Mouse (Mus musculus) kidney, postnatal 14 days (tissue): ENCODE measurements around the gene Tex2.
"Not testable (repeated sequence)": the region's sequence is repeated elsewhere in the genome, so short reads cannot be mapped to it uniquely, and the experiment has no call there.

Source experiments
- DNase-seq: peaks from one replicate; pipeline ENCODE4 v3.0.0; 2022; ENCODE audit warnings: mixed read lengths

Gene Tex2

GRCm38 (mm10) chr11:106618768-106619167, 5.5 kb upstream of the Tex2 start:
- not testable (repeated sequence) for DNase-seq

GRCm38 (mm10) chr11:106617821-106618580, 4.8 kb upstream of the Tex2 start:
- DNase-seq, result no peak

DNA sequence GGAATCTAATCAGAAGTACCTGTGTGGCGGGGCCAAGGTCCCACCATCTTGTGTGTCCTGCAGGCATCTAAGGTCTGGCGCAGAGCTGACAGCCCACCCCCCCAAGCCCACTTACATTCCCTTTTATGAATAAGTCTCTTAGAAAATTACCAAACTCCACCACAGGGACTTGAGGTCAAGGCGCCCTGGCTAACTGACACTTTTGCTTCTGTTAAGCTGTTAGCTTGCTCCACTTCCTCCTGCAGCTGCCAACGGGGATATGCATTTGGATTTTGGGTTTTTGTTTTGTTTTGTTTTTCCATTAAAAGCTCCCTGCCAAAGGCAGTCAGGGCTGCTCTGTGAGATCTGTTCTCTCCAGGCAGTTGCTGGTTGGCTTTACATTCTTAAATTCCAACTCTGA, 2.3 kb upstream of the Tex2 start:
- DNase-seq, result no peak

DNA sequence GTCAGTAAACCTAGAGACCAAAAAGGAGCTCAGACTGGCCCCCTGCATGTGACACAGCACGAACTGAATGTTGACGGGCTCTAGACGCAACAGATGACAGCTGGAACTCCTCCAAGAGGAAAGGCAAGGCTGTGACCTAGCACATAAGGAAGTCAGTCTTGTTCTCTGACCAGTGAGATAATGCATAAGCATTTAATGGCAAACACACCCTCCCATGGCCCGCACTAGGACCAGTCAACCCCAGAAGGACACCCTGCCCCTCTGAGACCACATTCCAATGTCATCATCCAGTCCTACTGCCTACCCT, 1.1 kb upstream of the Tex2 start:
- peak; percentile 24 for DNase-seq

DNA sequence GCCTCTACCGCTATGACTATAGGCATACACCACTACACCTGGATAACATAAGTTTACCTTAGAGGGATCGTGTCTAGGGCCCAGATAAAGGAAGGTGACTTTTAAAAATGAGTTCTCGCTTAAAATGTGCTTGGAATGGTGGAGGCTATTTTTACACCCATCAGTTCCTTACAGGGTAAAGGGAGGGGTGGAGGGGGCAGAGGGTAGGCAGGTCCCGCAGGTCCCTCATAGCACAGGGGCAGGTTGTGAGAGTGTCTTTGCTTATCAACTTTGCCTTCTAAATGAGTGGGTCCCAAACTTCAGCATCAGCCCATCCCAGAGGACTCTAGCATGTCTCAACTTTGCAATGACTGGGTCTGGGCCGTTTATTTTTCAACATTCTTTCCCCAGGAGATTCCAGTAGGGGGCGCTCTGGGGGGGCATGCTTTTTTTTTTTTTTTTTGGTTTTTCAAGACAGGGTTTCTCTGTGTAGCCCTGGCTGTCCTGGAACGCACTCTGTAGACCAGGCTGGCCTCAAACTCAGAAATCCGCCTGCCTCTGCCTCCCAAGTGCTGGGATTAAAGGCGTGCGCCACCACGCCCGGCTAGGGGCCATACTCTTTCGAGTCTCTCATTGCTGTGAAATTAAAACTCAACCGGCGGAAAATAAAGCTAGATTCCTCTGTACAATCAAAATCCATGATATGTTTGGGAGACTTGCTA, 565 bp upstream of the Tex2 start:
- DNase-seq, result no peak

DNA sequence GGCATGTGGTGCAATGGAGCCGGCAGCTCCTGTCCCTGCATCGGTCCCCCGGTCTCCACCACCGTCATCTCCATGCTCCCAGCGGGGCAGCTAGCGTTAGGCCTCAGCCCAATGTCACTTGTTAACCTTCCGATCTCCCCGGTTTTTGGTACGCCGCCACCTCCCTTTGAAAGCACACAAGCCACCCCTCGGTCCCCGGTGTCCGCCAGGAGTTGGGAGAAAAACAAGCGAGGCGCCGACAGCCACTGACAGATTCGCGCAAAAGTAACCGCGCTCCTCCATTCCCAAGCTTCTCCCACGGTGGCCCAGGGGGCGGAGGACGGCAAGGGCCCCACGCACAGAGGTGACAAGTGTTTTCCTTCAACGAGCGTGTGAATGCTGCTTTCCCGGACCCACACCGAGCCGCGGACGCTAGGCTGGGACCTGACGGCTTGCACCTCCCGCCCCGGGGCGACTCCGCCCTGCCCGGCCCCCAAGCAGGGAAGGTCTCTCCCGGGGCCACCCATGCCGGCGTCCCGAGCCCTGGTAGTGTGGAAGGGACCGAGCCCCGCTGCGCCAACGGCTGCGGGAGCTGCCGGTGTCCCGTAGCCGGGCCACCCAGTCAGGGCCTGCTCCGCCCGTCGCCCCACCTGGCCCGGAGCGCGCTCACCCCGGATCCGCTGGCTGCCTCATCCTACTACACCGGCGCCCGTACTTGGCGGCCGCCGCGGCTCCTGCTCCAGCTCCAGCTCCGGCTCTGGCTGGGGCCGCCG, 838 bp downstream of the Tex2 start:
- DNase-seq, result peak; percentile 38

- DNase-seq, result no peak
These were observed 3.5 kb downstream of the Tex2 start for GRCm38 (mm10) chr11:106609731-106610130.

GRCm38 (mm10) chr11:106607316-106607715, 5.9 kb downstream of the Tex2 start:
- DNase-seq, result no peak

- no peak for DNase-seq
These were observed 7.2 kb downstream of the Tex2 start for GRCm38 (mm10) chr11:106606042-106606441.

DNA sequence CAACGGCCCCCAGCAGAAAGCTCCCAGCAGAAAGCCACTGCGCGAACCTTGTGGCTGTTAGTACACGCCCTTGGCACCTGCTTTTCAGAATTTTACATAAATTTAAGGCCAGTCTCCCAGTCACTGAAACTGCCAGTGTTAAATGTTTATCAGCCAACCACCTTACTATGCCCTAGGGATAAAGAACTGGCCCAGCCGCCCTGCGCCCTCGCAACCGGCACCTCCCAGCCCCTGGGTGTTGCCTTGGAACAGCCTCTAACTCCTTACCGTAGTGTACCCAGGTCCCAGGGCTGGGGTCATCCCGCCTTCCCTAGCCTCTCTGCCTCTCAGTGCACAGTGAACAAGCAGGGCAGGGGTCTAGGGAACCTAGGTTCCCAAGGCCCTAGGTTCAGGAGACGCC, 10.0 kb downstream of the Tex2 start:
- DNase-seq, result no peak

DNA sequence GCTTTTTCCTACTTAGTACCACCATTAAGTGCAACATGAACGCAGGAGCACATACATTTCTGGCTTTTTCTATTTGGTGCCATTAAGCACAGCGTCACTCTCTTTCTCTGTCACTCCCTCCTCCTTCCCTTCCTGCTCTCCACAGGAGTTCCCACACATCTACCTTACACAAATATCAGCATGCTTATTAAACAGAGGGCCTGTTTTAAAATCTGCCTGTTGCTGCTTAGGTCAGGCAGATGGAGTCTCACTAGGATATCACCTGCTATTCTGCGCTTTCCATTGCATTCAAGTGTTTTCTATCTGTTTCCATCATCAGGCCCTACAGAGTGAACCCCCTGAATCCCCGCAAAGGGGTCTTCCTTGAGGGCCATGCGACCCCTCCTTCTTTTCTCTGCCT, 13.1 kb downstream of the Tex2 start:
- DNase-seq, result no peak

- DNase-seq, result no peak
These were observed 13.9 kb downstream of the Tex2 start for GRCm38 (mm10) chr11:106599345-106599744.

DNA sequence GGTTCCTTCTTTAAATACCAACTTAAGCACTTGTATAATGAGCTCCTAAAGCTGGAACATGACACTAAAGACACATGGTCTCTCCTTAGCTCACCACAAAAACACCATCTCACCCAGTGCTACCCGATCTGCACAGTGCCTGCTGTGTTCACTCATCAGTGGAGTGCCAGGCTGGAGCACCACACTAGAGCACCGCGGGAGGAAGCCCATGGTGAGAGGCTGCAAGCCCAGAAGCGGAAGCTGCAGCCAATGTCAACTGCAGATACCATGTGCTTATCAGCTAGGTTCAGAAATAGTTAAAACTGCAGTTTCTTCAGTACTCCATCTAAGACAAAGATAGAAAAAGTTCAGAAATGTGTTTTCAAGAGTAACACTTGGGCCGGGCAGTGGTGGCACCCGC, 14.9 kb downstream of the Tex2 start:
- no peak for DNase-seq

DNA sequence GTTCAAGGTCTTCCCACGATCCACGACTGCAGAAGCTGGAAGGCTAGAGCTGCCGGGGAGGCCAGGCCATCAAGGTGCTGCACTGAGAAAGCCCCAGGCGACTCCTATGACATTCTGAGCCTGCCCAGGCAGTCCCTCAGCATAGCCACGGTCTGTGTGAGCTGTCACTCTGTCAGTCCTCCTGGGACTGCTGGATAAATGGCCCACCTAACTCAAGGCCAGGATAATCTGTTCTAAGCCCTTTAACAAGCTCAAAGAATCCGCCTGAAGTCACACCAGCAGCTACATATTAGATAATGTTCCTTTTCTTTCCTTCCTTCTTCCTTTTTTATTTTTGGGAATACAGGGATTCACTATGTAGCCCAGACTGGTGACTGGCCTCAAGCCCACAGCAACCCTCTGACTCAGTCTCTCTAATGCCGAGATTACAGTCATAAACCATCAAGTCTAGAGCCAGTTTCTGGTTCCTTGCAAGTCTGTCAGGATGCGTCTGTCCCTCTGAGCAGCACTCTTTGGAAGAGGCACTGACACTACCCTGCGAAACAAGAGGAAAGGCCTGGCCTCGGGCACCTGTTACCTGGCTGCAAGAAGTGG, 15.4 kb downstream of the Tex2 start:
- no peak for DNase-seq

DNA sequence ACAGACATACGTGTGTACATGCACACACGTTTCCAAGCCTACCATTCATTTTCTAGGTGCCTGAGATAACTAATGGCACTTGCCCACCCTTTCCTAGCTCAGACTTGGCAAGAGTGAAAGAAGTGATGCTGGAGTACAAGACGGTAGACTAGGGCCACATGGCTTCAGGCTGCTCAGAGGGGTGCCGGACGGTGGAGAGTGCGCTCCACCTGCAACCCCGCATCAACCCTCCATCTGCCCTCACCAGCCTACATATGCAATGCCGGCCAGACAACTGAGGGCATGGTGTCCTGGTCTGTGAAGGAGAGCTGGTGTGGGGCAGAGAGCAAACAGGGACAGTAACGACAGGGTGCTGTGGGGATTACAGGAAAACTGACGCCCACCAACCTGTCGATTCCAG, 22.0 kb downstream of the Tex2 start:
- no peak for DNase-seq

DNA sequence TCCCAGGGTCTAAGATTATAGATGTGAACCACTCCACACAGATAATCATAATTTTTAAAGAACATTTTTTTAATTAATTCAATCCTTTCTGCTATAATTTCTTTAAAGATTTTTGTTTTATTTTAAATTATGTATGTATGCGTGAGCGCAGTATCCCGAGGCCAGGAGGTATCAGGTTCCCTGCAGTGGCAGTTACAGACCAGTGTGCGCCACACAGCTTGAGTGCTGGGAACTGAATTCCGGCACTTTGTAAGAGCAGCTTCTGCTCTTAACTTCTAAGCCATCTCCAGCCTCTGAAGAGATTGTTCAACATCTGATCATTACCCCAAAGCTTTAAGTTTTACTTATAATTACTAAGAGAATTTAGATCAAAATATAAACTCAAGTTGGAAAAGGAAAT, 23.1 kb downstream of the Tex2 start:
- no peak for DNase-seq

DNA sequence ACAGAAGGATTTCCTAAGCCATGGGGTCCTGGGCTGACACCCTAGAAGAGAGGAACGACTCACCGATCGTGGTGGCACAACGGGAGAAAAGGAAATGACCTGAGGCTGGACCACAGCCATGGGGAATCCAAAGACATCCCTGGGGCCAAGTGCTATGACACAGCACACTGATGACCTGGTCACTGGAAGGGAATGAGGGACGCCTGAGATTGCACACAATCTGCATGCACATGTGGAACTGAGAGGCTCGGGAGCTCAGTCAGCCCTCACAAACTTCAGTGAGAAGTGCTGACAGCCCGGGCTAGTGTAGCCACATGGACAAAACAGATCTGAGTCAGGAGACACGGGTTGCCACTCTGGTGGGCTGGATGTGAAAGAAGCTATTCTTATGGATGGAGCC, 24.4 kb downstream of the Tex2 start:
- DNase-seq, result no peak

DNA sequence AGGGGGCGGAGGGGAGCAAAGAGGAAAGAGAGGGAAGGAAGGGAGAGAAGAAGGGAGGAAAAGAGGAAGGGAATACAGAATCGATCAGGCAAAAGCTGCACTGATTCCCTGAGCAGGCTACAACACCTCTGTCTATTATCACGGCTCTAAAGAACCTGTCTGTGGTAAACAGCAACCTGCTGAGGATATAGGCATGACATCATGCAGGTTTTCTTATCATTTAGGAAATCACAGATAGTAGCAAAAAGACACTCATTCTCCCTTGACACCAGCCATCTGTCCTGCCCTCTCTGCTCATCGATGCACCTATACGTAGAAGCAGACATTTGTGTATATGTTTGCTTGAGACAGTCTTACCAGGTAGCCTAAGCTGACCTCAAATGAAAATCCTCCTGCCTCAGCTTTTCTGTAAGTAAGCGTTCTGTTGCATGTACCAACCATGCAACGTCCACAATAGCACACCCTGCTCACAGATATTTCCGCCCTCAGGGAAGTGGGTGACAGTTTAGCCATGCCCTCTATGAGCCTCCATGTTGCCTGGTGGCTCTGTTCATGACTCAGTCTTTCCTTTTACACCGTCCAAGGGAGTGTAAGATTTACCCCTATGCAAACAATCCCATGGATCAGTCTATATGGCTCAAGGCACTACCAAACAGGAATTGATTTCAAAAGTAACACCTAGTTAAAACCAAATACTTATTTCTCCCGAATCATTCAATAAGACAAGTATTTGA, 25.3 kb downstream of the Tex2 start:
- DNase-seq, result no peak

DNA sequence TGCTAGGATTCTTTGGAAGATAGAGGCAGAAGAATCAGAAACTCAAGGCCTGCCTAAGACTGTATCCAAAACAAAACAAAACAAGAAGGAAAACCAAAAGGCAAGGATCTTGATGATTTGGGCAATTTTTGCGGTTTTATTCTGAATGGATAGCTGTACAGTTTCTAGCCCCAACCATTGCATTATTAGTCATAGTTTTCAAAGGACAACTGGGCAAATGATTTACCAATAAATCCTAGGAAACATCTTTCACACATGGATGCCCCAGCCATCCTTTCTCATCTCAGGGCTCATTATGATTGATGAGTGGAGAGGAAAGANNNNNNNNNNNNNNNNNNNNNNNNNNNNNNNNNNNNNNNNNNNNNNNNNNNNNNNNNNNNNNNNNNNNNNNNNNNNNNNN, 29.4 kb downstream of the Tex2 start:
- no peak for DNase-seq

DNA sequence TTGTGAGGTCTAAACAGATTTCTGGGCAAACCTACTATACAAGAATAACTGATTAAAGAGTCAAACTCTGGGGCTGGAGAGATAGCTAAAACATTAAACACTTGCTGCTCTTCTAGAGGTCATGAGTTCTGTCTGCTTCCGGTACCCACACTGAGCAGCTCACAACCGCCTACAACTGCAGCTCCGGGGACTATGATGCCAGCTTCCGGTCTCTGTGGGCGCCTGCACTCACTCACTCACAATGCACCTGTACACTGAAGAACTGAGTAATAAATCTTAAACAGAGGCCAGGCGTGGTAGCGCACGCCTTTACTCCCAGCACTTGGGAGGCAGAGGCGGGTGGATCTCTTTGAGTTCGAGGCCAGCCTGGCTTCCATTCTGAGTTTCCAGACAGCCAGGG, 31.9 kb downstream of the Tex2 start:
- no peak for DNase-seq

DNA sequence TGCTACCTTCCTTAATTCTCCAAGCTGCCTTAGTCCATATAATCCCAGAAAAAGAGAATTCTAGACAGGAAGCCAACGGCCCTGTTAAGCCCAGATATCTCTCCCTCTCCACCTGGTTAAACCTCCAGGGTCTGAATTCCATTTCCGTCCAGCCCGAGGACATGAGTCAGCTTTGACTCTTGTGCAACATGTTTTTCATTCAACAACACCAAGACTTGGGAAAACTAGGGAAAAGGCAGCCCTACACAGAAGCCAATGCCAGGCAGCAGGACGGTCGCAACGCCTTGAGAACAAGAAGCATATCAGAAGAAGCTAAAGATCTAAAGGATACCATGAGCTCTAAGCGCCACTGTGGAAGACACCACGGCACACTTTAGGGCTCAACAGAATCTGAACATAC, 32.8 kb downstream of the Tex2 start:
- no peak for DNase-seq

DNA sequence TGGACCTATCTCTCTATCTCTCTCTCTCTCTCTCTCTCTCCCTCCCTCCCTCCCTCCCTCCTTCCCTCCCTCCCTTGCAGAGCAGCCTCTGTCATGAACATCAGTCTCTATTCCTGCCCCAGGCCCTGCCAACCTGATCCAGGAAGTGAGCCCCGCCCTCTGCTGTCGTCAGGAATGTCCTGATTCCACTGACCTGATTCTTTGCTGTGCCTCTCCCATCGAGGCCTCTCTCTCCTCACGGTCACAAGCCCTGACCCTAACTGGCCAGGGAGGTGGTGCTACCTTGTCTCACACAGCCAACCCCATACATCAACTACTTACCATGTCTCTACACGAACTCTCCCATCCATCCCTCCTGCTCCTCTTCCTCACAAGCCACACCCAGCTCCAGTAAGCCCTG, 33.3 kb downstream of the Tex2 start:
- DNase-seq, result no peak

- DNase-seq, result no peak
These were observed 34.1 kb downstream of the Tex2 start for GRCm38 (mm10) chr11:106579146-106579545.
